Mouse (Mus musculus): Measurements from ENCODE around the gene Scly.

The Scly gene

GRCm38 (mm10) chr1:91362113-91362512 lies 64.0 kb downstream of the Scly start:
- DNase-seq (ENCODE audit: low read depth), result peak; percentile 25

DNA sequence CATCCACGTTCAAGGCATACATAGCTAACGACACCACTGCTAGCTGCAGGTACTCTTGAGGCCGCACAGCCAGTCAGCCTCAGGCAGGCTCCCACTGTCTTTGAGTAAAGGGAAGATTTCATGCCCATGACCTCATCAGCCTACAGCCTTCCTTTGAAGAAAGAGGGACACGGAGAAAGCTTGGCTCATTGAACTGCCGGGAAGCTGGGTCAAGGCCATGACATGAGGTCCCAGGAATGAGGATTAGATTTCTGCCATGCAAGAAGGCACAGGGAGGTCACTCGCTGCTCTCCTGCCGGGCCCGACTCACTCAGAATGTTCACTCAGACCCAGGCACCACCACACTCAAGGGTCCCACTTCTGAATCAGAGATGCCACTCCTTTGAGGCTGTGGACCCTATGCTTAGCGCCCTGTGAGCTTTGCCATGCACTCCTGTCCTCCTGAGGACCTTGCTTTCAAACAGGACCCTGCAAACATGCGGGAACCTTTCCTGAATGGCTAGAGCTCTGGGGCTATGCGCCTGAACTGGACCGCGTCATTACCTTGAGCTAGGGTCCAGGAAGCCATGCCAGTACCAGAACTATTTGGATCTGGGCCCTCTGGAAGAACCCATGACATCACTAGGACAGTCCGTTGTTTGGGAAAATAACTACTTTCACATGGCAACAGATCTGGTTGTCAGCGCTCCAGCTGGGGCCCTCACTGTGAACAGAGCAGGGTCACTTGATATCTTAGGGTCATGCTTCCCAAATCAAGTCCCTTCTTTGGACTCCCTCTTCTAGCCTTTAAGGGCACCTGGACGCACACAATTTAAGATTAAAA lies 66.9 kb downstream of the Scly start:
- no peak for DNase-seq (ENCODE audit: low read depth)

DNA sequence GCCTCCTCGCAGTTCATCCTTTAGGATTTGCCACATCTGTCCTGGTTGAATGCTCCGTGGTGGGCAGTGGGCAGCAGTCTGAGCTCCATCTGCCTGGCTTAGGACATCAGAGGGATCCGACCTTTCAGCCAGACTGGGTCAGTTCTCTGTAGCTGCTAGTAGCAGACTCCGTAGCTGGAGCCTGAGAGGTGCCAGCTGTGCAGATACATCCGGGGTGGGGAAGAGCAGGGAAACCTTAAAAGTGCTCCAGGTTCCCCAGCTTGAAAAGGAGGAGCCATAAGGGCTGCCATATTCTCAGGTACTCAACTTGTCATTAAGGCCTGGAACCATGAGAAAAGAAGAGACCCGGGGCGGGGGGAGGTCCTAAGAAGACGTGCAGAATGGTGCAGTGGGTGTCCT lies 67.7 kb downstream of the Scly start:
- no peak for DNase-seq (ENCODE audit: low read depth)

GRCm38 (mm10) chr1:91366215-91367108 lies 68.3 kb downstream of the Scly start, which contains the start of gene Erfe:
Erfe (plus strand) TSS chr1:91366430.
- DNase-seq (ENCODE audit: low read depth), result no peak

DNA sequence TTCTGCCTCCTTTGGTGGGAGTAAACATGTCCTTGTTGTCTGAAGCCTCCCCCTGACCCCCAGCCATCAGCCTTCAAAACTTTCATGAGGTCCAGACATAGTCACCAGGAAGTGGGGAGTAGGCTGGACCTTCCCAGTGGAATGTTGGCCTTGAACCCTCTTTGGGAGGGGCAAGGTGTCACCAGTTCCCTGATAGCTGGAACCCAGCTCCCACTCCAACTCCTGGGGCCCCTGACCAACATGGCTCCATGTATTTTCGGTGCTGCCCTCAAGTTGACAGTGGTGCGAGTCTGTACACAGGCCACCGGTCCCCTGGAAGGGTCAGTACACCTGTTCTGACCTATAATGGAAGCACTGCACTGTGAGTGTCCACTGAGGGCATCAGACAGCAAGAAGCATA lies 69.2 kb downstream of the Scly start:
- DNase-seq (ENCODE audit: low read depth), result no peak

- DNase-seq (ENCODE audit: low read depth), result no peak
Observed at GRCm38 (mm10) chr1:91369408-91369807, 71.3 kb downstream of the Scly start.

GRCm38 (mm10) chr1:91370055-91370454 lies 71.9 kb downstream of the Scly start:
- no peak for DNase-seq (ENCODE audit: low read depth)

Data from 416B (cell line).